Mouse (Mus musculus) spleen, adult 2 months (tissue): ENCODE results near the gene Zdhhc9. TPM values are rescaled to one million over a fixed set of nuclear protein-coding genes. Genes with fewer than 3 reads are reported as not detected.
"Not testable (repeated sequence)": the region's sequence is repeated elsewhere in the genome, so short reads cannot be mapped to it uniquely, and the experiment has no call there.

ENCODE experiments used
- DNase-seq, 2 experiments: peaks; one replicate each; pipeline versions ENCODE4 v3.0.0 to v3.0.0-alpha.2; 2012 to 2021; ENCODE audit warnings: low spot score in 2 of 2, low read depth in 1 of 2
- H3K27ac ChIP-seq: fragments of 200-500 bp; 2 replicates; pipeline ENCODE4 v1.5.1; 2012; ENCODE audit warnings: low read length, inconsistent platforms; ENCODE audit not compliant: insufficient read depth
- H3K27me3 ChIP-seq: fragments of 200-500 bp; 2 replicates; pipeline ENCODE4 v1.6.1; 2012; ENCODE audit warnings: mild to moderate bottlenecking, moderate library complexity, low read length, inconsistent platforms; ENCODE audit not compliant: control insufficient read depth, insufficient read depth
- H3K36me3 ChIP-seq: fragments of 200-500 bp; 2 replicates; pipeline ENCODE4 v1.6.1; 2012; ENCODE audit warnings: mild to moderate bottlenecking, low read length, inconsistent platforms; ENCODE audit not compliant: control insufficient read depth, insufficient read depth
- H3K4me1 ChIP-seq: fragments of 200-500 bp; 2 replicates; pipeline ENCODE4 v1.6.1; 2011; ENCODE audit warnings: inconsistent platforms; ENCODE audit not compliant: control insufficient read depth, insufficient read depth, insufficient read length
- H3K4me3 ChIP-seq: fragments of 200-500 bp; 2 replicates; pipeline ENCODE4 v1.5.1; 2011; ENCODE audit warnings: mild to moderate bottlenecking, inconsistent platforms; ENCODE audit not compliant: insufficient read depth, insufficient read length; ENCODE audit errors: extremely low read depth
- CTCF ChIP-seq: fragments of 200-500 bp; IDR thresholded peaks from 2 replicates; pipeline ENCODE4 v1.5.1; 2011; ENCODE audit warnings: mild to moderate bottlenecking, inconsistent platforms; ENCODE audit not compliant: insufficient read depth, insufficient read length, insufficient replicate concordance; ENCODE audit errors: extremely low read depth
- POLR2A ChIP-seq: fragments of 200-500 bp; IDR thresholded peaks from 2 replicates; pipeline ENCODE4 v1.6.1; 2011; ENCODE audit warnings: low read depth, low read length, inconsistent platforms
- WGBS: fragments of 180-500 bp; shearing (Covaris S2); methylation state at CpG from one replicate; pipeline ENCODE4 v1.1.7; 2018; 5-methylcytosine and 5-hydroxymethylcytosine counted together
- polyA plus RNA-seq: library from polyadenylated mRNA; depleted of rRNA; stranded (reverse); fragments of >200 nt; gene quantifications from 2 replicates; pipeline ENCODE4 v1.2.3, GENCODE M21; 2012

Gene Zdhhc9
- polyA plus RNA-seq, 1 experiment: 11.2 TPM

DNA sequence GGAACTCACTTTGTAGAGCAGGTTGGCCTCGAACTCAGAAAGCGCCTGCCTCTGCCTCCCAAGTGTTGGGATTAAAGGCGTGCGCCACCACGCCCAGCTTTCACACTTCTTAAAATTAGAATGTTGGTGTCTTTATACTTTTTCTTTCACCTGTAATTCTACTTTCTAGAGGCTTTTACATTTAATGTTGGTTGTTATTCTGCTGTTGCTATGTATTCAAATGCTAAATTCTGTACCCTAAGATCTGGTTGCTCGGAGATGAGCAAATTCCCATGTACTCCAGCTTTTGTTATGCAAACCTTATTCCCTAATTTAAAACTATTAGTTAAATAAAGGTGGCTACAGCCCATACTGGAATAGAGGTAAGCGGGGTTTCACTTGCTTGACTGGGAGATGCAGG lies 14.0 kb upstream of the Zdhhc9 start:
- no peak for DNase-seq
- Histone ChIP-seq H3K4me1 (no peaks in the 10 kb centered on the region), H3K4me3 (no peak overlapping the region), H3K36me3 (no peaks in the 10 kb centered on the region), H3K27ac (no peak overlapping the region), H3K27me3 (no peaks in the 10 kb centered on the region)
- WGBS: 93% methylated on average over 7 of the region's 7 CpGs
- TF ChIP-seq CTCF (no peak), POLR2A (no peak)

DNA sequence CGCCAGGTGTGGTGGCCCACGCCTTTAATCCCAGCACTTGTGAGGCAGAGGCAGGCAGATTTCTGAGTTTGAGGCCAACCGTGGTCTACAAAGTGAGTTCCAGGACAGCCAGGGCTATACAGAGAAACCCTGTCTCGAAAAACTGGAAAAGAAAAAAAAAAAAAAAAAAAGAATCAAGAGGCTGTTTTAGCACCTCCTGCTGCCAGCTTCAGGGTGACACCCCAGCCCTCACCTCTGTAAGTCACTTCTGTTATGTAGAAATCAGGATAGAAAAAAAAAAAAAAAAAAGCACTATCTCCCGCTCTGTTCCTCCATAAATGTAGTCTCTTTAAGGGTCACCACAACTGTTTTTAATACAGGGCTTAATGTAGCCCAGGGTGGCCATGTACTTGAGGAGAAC lies 10.8 kb upstream of the Zdhhc9 start:
- Histone ChIP-seq H3K4me3 (no peak overlapping the region), H3K27me3 (no peaks in the 10 kb centered on the region), H3K36me3 (no peaks in the 10 kb centered on the region), H3K4me1 (no peaks in the 10 kb centered on the region), H3K27ac (no peak overlapping the region)
- DNase-seq: no peak
- 77% methylated on average over 5 of the region's 5 CpGs for WGBS
- TF ChIP-seq CTCF (no peak), POLR2A (no peak)

DNA sequence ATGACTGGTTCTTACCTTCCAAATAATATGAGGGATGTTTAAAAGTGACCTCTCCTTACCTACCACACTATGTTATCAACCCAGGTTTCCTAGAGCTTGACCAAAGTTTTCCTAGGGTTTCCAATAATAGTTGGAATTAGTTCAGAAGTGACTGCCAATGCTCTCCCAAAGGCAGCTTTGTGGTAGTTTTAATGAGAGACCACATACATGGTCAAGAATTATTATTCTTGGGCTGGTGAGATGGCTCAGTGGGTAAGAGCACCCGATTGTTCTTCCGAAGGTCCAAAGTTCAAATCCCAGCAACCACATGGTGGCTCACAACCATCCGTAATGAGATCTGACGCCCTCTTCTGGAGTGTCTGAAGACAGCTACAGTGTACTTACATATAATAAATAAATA lies 1.1 kb upstream of the Zdhhc9 start:
- H3K4me1 ChIP-seq, H3K4me3 ChIP-seq, DNase-seq, H3K36me3 ChIP-seq, H3K27me3 ChIP-seq, H3K27ac ChIP-seq: not testable (repeated sequence)
- WGBS: 94% methylated on average over 4 of the region's 4 CpGs

DNA sequence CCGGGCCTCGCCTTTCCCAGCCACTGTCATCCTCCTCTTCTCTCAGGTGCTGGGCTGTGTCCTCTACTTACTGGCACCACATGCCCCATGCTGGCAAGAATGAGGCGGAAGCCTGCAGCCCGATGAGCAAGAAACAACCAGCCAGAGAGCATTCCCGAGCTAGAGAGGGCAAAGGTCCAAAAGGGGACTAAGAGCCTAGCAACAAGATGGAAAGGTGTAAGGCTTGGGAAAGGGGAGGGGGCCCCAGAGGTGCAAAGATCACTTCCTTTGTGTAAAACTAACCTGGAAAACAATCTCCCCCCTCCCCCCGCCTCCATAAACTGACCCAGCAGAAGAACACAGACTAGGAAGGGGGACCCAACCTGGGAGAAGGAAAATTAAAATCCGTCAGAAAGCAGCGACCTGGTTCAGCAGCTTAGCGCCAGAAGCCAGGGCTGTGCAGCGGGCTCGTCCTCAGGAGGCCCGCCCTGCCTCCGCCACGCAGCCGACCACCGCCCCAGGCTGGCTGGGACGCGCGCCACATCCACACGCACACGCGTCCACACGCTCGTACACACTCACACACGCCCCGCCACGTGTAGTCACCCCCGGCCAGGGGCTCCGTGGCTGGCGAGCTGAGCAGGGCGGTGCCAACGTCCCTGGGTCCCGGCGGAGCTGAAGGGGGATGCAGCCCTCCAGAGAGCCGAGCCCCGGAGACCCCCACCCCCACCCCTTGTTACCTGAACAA lies 754 bp downstream of the Zdhhc9 start:
- H3K27ac ChIP-seq: peak overlapping the region; percentile 65
- H3K36me3 ChIP-seq: 0 out of 2 replicates have a peak, but pooled peaks cover 1% of the 10 kb centered on the region
- peak overlapping the region; percentile 78 for H3K4me3 ChIP-seq
- H3K27me3 ChIP-seq: no peaks in the 10 kb centered on the region; the same call in 1 of the 2 replicates
- no peak for TF ChIP-seq CTCF
- no peak for TF ChIP-seq POLR2A
- no peaks in the 10 kb centered on the region; the same call in 1 of the 2 replicates for H3K4me1 ChIP-seq
- WGBS: 22% methylated on average over 36 of the region's 36 CpGs
- DNase-seq: no peak

DNA sequence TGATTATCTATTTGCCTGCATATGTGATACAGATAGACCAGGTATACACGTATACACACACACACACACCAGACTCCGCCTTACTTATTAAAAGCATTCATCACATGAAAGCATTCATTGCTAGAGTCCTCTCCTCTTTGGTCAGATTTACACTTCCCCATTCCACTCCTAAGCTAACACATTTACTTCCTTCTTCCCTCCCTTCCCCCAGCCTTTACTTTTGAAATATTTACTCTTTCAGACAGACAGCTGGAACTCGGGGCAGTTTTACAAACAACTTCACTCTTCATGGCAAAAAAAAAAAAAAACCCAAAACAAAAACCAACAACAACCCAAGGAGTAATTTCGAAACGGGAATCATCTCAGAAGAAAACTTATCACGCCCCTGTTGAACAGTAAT lies 4.2 kb downstream of the Zdhhc9 start:
- no peak for DNase-seq
- WGBS: 53% methylated on average over 6 of the region's 6 CpGs
- Histone ChIP-seq H3K27me3 (no peaks in the 10 kb centered on the region; the same call in 1 of the 2 replicates), H3K4me1 (no peaks in the 10 kb centered on the region; the same call in 1 of the 2 replicates), H3K36me3 (peaks cover 1% of the 10 kb centered on the region; the same call in 1 of the 2 replicates), H3K4me3 (no peak overlapping the region), H3K27ac (no peak overlapping the region; the same call in 1 of the 2 replicates)
- TF ChIP-seq POLR2A (no peak), CTCF (no peak)

DNA sequence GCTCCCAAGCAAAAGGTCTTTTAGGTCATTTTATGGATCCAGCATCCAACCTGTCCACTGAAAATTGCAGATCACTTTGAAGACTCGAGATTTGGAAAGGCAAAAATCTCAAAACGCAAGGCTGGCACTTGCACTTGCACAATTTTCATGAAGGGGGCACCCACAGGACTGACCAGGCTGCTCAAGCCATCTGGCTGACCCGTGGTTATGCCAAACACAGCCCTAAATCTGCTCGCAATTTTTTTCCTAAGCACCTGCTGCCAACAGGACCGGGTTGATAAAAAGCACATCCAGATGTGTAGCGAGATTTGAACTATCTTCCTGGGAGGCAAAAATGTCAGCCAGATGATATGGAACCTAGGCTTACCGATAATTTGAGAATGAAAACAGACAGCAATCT lies 4.9 kb downstream of the Zdhhc9 start:
- H3K36me3 ChIP-seq: peaks cover 1% of the 10 kb centered on the region; the same call in 1 of the 2 replicates
- H3K4me1 ChIP-seq: no peaks in the 10 kb centered on the region; the same call in 1 of the 2 replicates
- no peak for TF ChIP-seq CTCF
- no peak for TF ChIP-seq POLR2A
- 79% methylated on average over 7 of the region's 7 CpGs for WGBS
- DNase-seq: no peak
- H3K4me3 ChIP-seq: no peak overlapping the region
- no peaks in the 10 kb centered on the region; the same call in 1 of the 2 replicates for H3K27me3 ChIP-seq
- H3K27ac ChIP-seq: no peak overlapping the region

DNA sequence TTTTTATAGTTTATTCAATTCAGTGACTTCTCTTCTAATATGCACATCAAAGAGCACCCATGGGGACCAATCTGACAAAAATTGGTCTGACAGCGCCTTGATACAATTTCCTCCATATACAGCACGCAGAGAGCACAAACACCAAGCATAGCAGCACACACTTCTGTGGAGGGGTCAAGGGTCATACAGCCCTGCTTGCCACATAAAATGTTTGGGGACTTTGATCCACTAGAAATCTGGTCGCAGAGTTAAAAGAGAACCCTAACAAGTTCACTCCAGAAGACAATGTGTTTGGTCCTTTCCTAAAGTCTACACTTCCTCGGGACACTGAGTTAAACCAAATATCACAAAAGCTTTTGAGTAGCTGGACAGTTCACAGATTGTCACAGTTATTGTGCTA lies 5.7 kb downstream of the Zdhhc9 start:
- no peaks in the 10 kb centered on the region for H3K27me3 ChIP-seq
- TF ChIP-seq CTCF (no peak), POLR2A (no peak)
- no peaks in the 10 kb centered on the region; the same call in 1 of the 2 replicates for H3K4me1 ChIP-seq
- H3K27ac ChIP-seq: no peak overlapping the region
- DNase-seq: no peak
- H3K4me3 ChIP-seq: no peak overlapping the region
- 85% methylated on average over 4 of the region's 4 CpGs for WGBS
- peaks cover 1% of the 10 kb centered on the region; the same call in 1 of the 2 replicates for H3K36me3 ChIP-seq

DNA sequence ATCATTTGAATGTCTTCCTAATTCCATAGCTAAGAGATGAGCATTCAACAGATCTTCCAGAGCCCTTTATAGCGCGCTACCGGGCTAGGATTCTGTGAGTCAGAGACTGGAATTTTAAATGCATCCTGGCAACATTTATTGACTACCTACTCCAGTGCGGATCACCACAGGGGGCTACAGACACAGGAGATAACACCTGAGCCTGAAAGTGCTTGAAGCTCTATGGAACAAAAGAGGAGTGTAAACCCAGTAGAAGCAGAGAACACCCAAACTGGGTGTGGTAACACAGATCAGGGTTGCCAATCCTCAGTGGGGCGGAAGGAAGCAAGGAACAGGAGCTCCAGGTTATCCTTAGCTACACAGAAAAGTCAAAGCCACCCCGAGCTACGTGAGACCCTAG lies 6.2 kb downstream of the Zdhhc9 start:
- H3K36me3 ChIP-seq: peaks cover 1% of the 10 kb centered on the region; the same call in 1 of the 2 replicates
- 92% methylated on average over 7 of the region's 7 CpGs for WGBS
- H3K4me3 ChIP-seq: no peak overlapping the region
- no peaks in the 10 kb centered on the region for H3K27me3 ChIP-seq
- DNase-seq: no peak
- no peak for TF ChIP-seq CTCF
- TF ChIP-seq POLR2A: no peak
- no peak overlapping the region for H3K27ac ChIP-seq
- H3K4me1 ChIP-seq: no peaks in the 10 kb centered on the region
